Mouse (Mus musculus) testis, adult 2 months (tissue): ENCODE results near the gene Ncapd2.

Experiments used
- CTCF ChIP-seq: fragments of 200-500 bp; IDR thresholded peaks from 2 replicates; pipeline ENCODE4 v1.5.1; 2012; ENCODE audit warnings: low read depth, mild to moderate bottlenecking, inconsistent platforms, low read length, moderate library complexity; ENCODE audit not compliant: control insufficient read depth, insufficient read depth, insufficient replicate concordance
- POLR2A ChIP-seq: fragments of 200-500 bp; IDR thresholded peaks from 2 replicates; pipeline ENCODE4 v1.6.1; 2012; ENCODE audit warnings: low read depth, mild to moderate bottlenecking, inconsistent platforms, low read length, moderate library complexity; ENCODE audit not compliant: control insufficient read depth

DNA sequence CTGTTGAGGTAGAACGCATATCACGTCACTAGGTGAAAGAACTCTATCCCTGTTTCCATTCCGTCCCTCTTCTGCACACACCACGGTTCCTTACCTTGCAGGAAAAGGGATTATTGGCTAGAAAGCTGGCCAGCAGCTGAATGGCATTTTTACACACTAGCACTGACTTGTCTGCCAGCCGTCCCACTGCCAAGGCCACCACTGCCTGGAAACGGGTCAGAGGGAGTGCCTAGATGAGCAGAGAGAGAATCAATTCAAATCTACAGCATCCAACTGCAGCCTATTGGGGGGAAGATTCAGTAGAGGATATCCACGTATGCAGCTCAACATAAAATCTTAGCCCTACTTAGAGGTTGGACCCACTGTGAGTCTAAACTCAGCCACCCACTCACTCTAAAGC is 11.9 kb downstream of the Ncapd2 start:
- TF ChIP-seq CTCF = no peak
- TF ChIP-seq POLR2A = no peak
